Mouse (Mus musculus) heart, adult 2 months (tissue): ENCODE data around the gene Nrp1.

Experiments used
- CTCF ChIP-seq: fragments of 200-600 bp; IDR thresholded peaks from 2 replicates; pipeline ENCODE4 v1.8.1; 2022; ENCODE audit warnings: antibody characterized with exemption, mild to moderate bottlenecking, moderate library complexity
- EP300 ChIP-seq: fragments of 200-500 bp; IDR thresholded peaks from 2 replicates; pipeline ENCODE4 v1.6.1; 2011; ENCODE audit warnings: low read depth, low read length, control low read depth; ENCODE audit not compliant: insufficient read depth
- POLR2A ChIP-seq: fragments of 200-500 bp; IDR thresholded peaks from 2 replicates; pipeline ENCODE4 v1.6.1; 2011; ENCODE audit warnings: mild to moderate bottlenecking, low read depth, low read length, control low read depth; ENCODE audit not compliant: insufficient read depth

GRCm38 (mm10) chr8:128329502-128329901 is 28.9 kb upstream of the Nrp1 start:
- no peak for TF ChIP-seq POLR2A
- no peak for TF ChIP-seq CTCF
- no peak for TF ChIP-seq EP300
